Mouse (Mus musculus): Measurements from ENCODE around the gene Bcl2l11.

Bcl2l11 gene

DNA sequence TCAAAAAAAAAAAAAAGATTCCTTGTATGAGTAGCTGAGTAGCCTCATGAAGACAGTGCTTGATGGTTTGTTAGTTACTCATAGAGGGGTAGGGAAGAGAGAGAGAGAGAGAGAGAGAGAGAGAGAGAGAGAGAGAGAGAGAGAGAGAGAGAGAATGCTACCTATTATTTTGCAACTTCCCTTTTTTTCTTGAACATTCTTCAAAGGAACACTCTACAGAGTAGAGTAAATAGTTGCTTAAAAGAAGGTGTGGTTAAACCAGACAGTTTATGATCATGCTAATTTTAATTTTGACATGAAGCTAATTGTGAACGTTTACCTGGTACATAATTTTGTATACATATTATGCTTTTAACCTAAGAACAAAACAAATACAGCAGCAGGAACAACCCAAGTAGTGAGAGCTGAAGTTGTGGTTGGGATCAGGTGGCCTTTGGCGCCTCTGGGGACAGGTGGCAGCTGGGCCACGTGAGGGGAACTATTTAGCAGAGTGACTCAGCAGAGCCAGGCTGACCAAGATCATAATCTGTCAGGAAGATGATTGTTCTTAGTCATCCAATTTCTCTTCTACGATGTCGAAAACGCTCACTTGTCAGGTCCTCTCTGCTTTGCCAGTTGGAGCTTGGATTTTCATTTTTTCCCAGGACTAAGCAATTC, 78.0 kb downstream of the Bcl2l11 start:
- intact Hi-C loops (cut with DNase I) = no loop called here

DNA sequence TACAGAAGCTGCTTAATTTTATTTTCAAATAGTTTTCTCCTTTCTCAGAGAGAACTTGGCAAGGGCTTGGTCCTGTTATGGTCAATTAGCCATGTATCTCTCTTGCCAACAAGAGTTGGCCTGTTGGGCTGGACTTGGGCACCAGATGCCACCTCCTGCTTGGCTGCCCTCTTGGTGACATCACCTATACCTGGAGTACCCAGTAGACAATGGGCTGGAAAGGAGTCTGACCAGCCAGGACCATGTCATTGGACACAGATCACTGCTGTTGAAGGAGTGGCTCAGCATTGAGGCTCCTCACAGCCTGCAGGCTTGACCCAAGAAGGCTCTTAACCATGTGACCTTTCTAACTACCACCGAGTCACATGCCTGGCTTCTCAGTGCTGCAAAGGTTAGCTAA, 82.7 kb downstream of the Bcl2l11 start:
- intact Hi-C loops (cut with DNase I) = no loop called here

GRCm38 (mm10) chr2:128209841-128210329, 84.0 kb downstream of the Bcl2l11 start:
- intact Hi-C loops (cut with DNase I) = no loop called here

DNA sequence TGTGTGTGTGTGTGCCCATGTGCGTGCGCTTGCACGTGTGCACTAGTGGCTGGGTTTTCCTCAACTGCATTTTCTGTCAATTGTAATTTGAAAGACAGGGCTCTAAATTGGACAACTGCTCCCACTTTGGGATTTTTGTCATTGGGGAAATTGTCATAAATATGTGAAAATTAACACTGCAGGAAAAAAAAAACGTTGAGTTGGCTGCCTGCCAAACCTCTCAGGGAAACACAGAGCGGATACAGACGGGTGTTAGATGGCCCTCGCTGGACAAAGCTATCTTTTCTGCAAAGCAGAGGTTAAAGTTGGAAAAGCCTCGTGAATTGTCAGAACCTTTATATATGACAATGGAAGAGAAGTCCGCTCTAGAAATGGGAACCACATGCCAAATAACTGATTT, 84.5 kb downstream of the Bcl2l11 start:
- intact Hi-C loops (cut with DNase I) = no loop called here

- intact Hi-C loops (cut with DNase I) = no loop called here
These were observed 85.4 kb downstream of the Bcl2l11 start for GRCm38 (mm10) chr2:128211022-128211880.

- intact Hi-C loops (cut with DNase I) = no loop called here
These were observed 86.0 kb downstream of the Bcl2l11 start for GRCm38 (mm10) chr2:128211881-128212209.

Data from adrenal gland (tissue).